Mouse (Mus musculus) olfactory bulb, adult 2 months (tissue): ENCODE data around the gene Ust. TPM values are rescaled to one million over a fixed set of nuclear protein-coding genes. Genes with fewer than 3 reads are reported as not detected.
A peak's percentile ranks its signal among the peaks of the same experiment; 100 is the strongest.

Experiments used
- H3K27ac ChIP-seq: fragments of 200-500 bp; 2 replicates; pipeline ENCODE4 v1.5.1; 2012; ENCODE audit warnings: low read depth, low read length; ENCODE audit not compliant: insufficient read depth
- H3K4me1 ChIP-seq: fragments of 200-500 bp; 2 replicates; pipeline ENCODE4 v1.6.1; 2012; ENCODE audit warnings: low read length; ENCODE audit not compliant: control insufficient read depth, insufficient read depth
- H3K4me3 ChIP-seq: fragments of 200-500 bp; 2 replicates; pipeline ENCODE4 v1.5.1; 2012; ENCODE audit warnings: mild to moderate bottlenecking, low read depth, low read length, moderate library complexity; ENCODE audit not compliant: insufficient read depth
- CTCF ChIP-seq: fragments of 200-500 bp; IDR thresholded peaks from 2 replicates; pipeline ENCODE4 v1.5.1; 2012; ENCODE audit warnings: low read depth, mild to moderate bottlenecking, low read length, moderate library complexity; ENCODE audit not compliant: insufficient read depth
- POLR2A ChIP-seq: fragments of 200-500 bp; IDR thresholded peaks from 2 replicates; pipeline ENCODE4 v1.6.1; 2012; ENCODE audit warnings: mild to moderate bottlenecking, low read depth, low read length, moderate library complexity; ENCODE audit not compliant: insufficient read depth
- WGBS: fragments of 180-500 bp; shearing (Covaris S2); methylation state at CpG from one replicate; pipeline ENCODE4 v1.1.7; 2018; 5-methylcytosine and 5-hydroxymethylcytosine counted together
- polyA plus RNA-seq: library from polyadenylated mRNA; stranded (reverse); fragments of >200 nt; gene quantifications from 2 replicates; pipeline ENCODE4 v1.2.4, GENCODE M21; 2012; ENCODE audit warnings: low replicate concordance; ENCODE audit not compliant: missing spikeins, insufficient read depth, insufficient read length

Gene Ust
- polyA plus RNA-seq, 1 experiment = not detected

- TF ChIP-seq POLR2A = no peak
- TF ChIP-seq CTCF = no peak
- H3K4me1 ChIP-seq = no peaks in the 10 kb centered on the region
- H3K4me3 ChIP-seq = no peak overlapping the region
- H3K27ac ChIP-seq = no peak overlapping the region
- WGBS = 53% methylated on average over 7 of the region's 7 CpGs
These were observed 10.5 kb upstream of the Ust start for GRCm38 (mm10) chr10:8529173-8529572.

GRCm38 (mm10) chr10:8525354-8525753, 6.7 kb upstream of the Ust start:
- WGBS = 97% methylated on average over 1 of the region's 1 CpGs
- H3K27ac ChIP-seq = no peak overlapping the region
- TF ChIP-seq CTCF (no peak), POLR2A (no peak)

GRCm38 (mm10) chr10:8521536-8521935, 2.9 kb upstream of the Ust start:
- no peak overlapping the region for H3K27ac ChIP-seq
- TF ChIP-seq CTCF = no peak
- no peak for TF ChIP-seq POLR2A
- 78% methylated on average over 6 of the region's 6 CpGs for WGBS

More at GRCm38 (mm10) chr10:8525354-8525753, 6.7 kb upstream of the Ust start:
- H3K4me3 ChIP-seq = no peak overlapping the region
- H3K4me1 ChIP-seq = no peaks in the 10 kb centered on the region

GRCm38 (mm10) chr10:8520766-8521395, 2.3 kb upstream of the Ust start:
- no peak overlapping the region for H3K4me3 ChIP-seq
- peaks cover 6% of the 10 kb centered on the region; the same call in 1 of the 2 replicates for H3K4me1 ChIP-seq
- TF ChIP-seq CTCF = no peak
- TF ChIP-seq POLR2A = no peak
- WGBS = 90% methylated on average over 7 of the region's 7 CpGs
- H3K27ac ChIP-seq = no peak overlapping the region

More at GRCm38 (mm10) chr10:8521536-8521935, 2.9 kb upstream of the Ust start:
- peaks cover 6% of the 10 kb centered on the region; the same call in 1 of the 2 replicates for H3K4me1 ChIP-seq
- no peak overlapping the region for H3K4me3 ChIP-seq

- WGBS = 3% methylated on average over 18 of the region's 18 CpGs
- H3K4me3 ChIP-seq = peak overlapping the region; percentile 76
- peaks cover 6% of the 10 kb centered on the region; the same call in 1 of the 2 replicates for H3K4me1 ChIP-seq
- TF ChIP-seq CTCF (0 out of 2 replicates have a peak, but pooled peaks have one; percentile 8), POLR2A (no peak)
- no peak overlapping the region for H3K27ac ChIP-seq
These were observed 428 bp upstream of the Ust start for GRCm38 (mm10) chr10:8519014-8519491.

GRCm38 (mm10) chr10:8517591-8518140, 959 bp downstream of the Ust start:
- 2% methylated on average over 26 of the region's 26 CpGs for WGBS
- TF ChIP-seq POLR2A (no peak), CTCF (no peak)
- Histone ChIP-seq H3K27ac (no peak overlapping the region), H3K4me1 (peaks cover 6% of the 10 kb centered on the region; the same call in 1 of the 2 replicates), H3K4me3 (peak overlapping the region; percentile 76)

- peaks cover 6% of the 10 kb centered on the region; the same call in 1 of the 2 replicates for H3K4me1 ChIP-seq
- TF ChIP-seq CTCF (no peak), POLR2A (no peak)
- no peak overlapping the region for H3K27ac ChIP-seq
- peak overlapping the region; percentile 76 for H3K4me3 ChIP-seq
- 40% methylated on average over 9 of the region's 9 CpGs for WGBS
These were observed 1.6 kb downstream of the Ust start for GRCm38 (mm10) chr10:8516916-8517524.

GRCm38 (mm10) chr10:8513690-8514089, 4.9 kb downstream of the Ust start:
- Histone ChIP-seq H3K4me3 (no peak overlapping the region), H3K4me1 (peaks cover 6% of the 10 kb centered on the region; the same call in 1 of the 2 replicates), H3K27ac (no peak overlapping the region)
- WGBS = 93% methylated on average over 3 of the region's 3 CpGs
- TF ChIP-seq POLR2A (no peak), CTCF (no peak)

- no peak overlapping the region for H3K27ac ChIP-seq
- H3K4me3 ChIP-seq = no peak overlapping the region
- peaks cover 3% of the 10 kb centered on the region; the same call in 1 of the 2 replicates for H3K4me1 ChIP-seq
- WGBS = 97% methylated on average over 6 of the region's 6 CpGs
- TF ChIP-seq CTCF (no peak), POLR2A (no peak)
These were observed 6.4 kb downstream of the Ust start for GRCm38 (mm10) chr10:8512222-8512621.
